Mouse (Mus musculus) B cell, adult 2 months (primary cell): ENCODE data around the gene Ptprf.
A peak's percentile ranks its signal among the peaks of the same experiment; 100 is the strongest.

ENCODE experiments used
- DNase-seq, 2 experiments: peaks; one replicate each; pipeline ENCODE4 v3.0.0; 2022

The Ptprf gene

DNA sequence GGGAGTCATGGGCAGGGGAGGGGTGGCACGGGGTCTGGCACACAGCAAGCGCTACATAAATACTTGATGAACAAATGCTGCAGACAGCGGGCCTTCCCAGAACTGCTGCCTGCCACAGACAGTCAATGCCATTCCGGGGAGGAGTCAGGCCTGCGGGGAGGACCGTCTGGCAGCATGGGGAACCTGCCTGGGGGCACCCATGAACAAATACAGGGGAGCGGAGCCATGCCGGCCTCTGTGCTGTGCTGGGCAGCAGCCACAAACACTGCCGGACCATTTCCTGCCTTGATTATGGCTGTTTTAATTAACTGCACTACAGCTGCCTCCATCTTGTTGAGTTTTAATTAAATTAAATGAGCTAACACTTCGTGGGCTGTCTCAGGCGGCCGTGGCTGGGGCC is 35.0 kb downstream of the Ptprf start:
- no peak for DNase-seq

DNA sequence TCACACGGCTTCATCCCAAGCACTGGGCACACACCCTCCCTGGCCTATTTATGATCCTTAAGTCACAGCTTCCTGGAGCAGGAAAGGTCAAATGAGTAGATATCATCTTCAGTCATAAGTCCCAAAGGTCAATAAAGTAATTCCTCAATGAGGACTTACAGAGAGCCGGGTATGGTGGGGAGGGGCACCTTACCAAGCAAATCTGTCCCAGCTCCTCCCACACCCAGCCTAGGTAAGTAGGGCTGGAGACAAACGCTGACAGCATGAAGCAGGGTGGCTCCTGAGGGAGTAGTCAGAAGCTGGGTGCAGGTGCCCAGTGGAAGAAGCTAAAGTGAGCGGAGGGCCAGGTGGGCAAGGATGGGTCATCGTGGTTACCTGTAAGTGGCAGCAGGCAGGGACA is 36.3 kb downstream of the Ptprf start:
- DNase-seq = no peak

DNA sequence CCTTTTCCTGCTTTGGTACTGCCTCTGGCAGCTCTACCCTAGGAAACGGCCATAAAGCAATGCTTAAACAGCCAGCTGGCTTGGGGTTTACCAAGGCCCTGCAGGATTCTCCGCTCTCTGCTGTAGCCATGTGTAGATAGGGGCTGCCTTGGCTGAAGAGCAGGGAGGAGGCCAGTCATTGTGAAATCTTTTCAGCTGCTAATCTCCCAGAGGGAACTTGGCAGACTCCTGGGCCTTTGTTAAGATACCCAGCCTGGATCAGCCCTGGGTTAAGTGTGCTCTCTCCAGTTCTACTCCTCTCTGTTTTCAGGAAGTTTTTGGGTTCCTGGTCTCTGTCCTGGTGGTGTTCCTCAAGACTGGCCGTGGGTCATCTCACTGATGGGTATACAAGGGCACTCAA is 43.9 kb downstream of the Ptprf start:
- DNase-seq = no peak

DNA sequence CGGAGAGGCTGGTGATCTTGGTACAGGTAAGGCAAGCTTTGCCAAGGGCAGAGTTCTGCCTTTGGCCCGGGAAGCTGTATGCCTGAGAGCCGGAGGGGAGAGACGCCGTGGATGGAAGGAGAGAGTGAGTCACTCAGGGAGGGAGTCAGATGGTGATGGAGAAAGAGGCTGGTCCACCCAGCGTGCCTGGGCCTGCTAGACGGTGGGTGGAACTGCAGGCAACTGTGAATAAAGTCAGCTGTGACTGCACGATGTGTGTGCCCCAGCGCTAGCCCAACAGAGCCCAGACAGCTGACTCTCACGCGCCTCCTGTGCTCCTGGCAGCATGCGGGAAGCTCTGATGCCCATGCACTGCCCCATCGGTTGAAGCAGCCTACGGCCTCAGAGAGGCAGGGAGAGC is 45.4 kb downstream of the Ptprf start:
- DNase-seq = no peak

DNA sequence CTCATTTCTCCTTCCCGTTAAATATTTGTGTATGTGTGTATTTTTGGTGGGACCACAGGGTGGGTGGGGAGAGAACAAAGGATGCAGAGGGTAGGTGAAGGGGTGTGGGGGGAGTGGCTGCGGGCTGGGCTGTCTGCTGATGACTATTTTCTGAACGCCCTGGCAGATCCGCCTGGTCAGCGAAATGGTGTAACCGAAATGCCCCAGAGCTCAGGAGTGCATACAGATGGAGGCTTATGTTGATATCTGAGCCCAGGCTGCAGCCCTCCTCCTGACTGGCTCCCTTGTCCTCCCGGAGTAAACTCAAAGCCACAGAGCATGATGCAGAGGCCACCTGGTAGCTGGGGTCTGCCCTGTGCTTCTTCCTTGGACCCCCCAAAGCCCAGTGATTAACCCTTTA is 47.4 kb downstream of the Ptprf start:
- DNase-seq = no peak

DNA sequence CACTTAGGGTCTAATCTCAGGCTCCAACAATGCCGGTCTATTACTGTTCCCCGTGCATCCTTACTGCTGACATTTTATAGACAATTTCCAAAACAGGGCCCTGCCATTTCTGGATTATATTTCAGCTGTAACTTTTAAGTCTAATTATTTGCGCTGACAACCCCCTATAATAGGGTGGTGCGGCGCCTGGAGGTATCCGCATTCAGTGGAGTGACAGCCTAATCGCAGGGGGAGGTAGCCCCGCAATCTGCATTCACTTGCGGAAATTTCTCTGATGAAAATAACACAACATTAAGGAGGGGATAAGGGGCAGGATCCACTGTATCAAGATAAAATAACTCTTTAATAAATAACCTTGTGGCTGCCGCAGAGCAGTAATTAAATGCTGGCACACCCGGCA is 47.9 kb downstream of the Ptprf start:
- DNase-seq = no peak

DNA sequence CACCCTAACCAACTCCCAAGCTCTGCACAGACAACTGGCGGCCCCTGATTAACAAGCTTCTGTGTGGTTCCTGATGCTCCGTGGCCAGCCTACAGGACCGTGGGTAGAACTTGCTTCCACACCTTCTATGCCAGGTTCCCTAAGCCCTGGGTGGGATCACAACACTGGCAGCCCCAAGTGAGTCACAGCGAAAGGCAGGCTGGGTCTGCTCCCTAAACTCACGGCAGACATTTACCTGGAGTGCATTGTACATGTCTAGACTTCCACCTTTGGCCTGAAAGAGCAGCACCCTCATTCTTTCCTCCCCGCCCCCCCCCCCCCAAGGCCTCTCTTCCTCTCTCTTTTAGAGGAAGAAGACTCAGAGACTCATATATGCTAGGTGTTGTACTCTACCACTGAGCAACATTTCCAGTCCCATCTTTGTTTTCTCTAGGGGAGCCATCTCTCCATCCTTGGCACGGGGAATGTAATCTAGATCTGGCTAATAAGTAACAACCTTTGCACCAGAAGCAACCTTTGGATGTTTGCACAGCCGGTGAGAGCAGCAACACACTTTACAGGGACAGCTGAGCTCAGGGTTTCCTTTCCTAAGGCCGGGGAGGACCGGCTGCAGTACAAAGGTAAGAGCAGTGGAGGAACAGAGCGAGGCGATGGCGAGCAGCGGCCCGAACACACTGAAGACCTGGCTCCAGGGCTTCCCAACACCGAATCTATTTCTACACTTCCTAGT is 51.1 kb downstream of the Ptprf start:
- DNase-seq = no peak

DNA sequence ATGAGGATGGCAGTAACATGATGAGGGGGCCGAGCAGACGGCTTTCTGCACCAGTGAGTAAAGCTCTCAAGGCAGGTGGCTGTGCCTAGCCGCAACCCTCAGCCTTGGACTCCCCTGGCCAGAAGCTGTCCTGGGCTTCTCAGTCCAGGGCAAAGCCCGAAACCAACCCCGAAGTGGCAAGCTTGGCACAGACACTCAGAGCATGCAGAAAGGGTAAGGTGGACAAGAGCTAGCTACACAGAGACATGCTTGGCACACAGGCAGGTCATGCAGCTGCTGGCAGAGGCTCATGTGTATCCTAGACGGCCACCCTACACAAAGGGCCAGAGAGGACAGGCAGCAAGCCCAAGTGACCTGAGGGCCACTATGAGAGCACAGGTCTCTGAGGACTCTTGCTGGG is 52.5 kb downstream of the Ptprf start:
- no peak for DNase-seq

DNA sequence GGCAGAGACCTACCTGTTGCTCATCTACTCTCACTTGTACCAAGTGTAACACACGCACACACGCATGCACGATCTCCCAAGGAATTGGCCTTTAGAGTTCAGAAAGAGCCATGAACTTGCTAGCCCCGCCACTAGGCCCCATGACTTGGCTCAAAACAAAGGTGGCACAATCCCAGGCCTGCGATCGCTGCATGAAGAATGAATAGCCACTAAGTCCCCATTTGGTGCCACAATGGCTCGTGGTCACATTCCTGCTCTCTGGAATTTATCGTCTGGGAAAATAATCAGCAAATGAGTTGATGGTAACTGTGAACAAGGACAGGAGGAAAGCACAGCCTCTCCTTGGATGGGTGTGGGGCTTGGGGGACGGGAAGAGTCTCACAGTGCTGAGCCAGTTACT is 54.3 kb downstream of the Ptprf start:
- DNase-seq = no peak

DNA sequence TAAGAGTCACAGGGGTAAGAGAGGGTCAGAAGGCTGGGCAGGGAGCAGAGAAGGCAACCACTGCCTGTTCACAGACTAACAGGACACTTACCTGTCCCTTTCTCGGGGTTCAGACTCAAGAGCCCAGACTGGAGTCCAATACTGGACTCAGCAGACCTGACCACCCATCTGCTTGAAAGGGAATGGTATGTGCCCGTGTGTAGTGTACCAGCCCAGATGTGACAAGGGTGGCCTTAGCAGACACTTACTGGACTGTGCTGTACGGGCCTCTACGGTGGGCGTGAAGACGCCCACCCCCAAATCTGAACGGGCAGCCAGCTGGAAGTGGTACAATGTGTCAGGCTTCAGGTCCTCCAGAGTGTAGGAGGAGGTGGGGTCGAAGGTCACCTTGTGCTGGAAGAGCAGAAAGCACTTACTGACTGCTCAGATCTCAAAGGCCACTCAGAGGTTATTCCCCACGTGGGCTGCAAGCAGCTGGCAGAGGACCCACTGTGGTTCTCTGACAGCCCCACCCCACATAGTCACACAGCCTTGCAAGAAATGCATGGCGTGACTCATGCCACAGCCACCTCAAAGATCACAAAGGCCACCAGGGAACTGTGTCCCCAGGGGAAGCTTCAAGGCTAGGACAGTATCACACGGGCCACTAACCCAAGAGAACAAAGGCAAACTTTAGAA is 56.4 kb downstream of the Ptprf start:
- DNase-seq = no peak

DNA sequence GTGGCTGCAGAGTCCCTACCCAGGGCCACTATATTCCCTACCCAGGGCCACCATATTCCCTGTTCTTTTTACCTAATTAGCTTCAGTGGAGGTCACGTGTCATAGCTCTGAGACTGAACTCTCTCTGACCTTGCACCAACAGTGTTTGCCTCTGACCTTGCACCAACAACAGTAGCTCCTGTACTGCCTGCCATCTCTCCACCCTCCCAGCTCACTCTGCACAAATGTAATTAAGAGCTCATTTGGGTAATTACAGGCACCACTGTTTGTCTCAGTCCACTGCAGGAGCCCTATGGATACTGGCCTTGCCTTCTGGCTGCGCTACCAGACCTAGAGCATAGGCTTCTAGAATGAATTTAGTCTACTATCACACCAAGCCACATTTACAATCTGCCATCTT is 57.3 kb downstream of the Ptprf start:
- no peak for DNase-seq

DNA sequence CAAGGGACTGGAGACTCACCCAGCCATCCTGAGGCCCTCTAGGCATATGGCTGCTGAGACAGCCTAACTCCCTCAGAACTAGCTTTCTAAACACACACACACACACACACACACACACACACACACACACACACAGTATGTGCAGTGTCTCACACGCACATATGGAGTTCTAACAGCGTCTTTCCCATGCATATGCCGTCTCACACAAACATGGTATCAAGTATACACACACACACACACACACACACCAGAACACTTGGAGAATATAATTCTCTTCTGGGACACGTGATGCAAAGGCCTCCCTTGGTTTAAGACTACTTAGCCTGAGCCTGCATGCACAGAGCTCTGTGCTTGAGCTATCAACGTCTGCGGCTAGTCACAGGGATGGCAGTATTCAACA is 59.3 kb downstream of the Ptprf start:
- DNase-seq = no peak

DNA sequence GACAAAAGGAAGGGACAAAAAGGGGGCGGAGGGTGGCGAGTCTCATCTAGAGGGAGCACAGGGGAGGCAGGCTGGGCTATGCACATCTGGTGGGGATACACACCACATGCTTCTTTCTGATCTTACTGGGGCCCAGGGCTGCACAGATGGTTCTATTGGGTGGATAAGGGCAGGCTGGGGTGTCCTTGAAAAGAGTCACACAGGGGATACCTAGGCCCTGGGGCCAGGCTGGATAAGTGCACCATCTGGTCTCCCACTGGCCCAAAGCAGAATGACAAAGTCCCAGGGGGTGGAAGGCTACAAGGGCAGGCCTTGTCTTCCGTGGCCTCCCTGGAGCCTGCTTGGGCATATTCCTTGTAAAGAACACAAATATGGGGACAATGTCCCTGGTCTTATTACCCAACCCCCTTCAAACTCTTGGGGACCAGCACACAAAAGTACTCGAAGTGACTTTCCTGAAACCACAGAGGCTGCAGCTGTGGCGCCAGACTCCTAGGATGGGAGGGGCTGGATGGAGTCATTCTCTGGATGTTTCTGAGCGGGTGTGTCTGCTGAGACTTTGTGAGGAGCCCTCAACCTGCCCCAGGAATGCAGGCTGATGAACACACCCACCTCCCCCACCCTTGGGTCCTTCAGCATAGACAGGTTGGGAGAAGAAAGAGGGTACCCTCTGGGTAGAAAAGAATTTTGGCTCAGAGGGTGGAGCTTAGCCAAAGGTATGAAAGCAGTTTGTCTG is 62.0 kb downstream of the Ptprf start:
- DNase-seq = no peak

DNA sequence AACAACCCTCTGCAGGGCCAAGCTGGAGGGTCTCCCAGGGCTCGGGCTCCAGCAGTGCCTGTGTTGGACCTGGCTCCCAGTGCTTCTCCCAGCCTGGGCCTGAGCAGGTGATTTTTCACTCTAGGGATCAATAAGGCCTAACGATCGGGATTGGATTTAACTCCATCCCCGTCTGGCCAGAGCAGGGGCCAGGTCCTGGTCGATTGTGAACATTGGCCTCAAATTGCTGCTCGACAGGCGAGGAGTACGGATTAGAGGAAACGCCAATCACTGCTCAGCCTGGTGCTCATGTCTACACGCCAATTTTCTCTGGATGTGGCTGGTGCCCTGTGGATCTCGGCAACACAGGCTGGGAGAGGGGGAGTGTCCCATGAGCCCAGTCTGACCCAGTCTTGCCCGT is 63.8 kb downstream of the Ptprf start:
- no peak for DNase-seq

DNA sequence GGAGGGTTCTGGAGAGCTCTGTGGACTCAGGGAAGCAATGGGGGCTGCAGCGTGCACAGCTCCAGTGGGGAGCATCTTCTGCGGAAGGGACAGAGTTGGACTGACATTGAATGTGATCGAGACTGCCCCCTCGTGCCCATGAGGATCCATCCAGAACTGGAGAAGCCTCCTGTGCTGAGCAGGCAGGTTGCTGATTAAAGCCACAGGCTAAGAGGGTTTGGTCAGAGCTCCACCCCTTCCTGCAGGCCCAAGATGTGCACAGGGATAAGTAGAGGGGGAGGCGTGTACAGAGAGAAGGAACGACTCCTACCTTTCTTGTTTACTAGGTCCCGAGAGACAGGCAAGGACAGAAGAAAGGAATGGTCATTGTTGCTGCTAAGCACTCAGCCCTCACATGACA is 69.9 kb downstream of the Ptprf start:
- no peak for DNase-seq

DNA sequence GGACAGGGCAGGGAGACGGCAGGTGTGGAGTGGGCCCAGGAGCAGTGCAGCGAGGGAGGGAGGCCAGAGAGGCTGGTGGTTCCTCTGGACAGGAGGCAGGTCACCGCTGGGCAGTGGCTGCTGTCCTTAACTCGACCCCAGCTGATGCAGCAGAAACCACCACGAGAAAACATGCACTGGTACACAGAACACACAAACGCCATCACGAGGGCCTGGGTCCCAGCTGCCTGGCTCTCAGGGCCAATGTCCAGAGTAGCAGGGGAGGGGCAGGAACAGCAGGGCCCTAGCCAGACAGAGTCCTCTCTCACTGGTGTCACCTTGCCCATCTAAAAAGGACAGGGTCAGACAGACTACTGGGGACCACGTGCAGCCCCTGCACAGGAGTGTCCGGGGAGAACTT is 70.4 kb downstream of the Ptprf start:
- no peak for DNase-seq

DNA sequence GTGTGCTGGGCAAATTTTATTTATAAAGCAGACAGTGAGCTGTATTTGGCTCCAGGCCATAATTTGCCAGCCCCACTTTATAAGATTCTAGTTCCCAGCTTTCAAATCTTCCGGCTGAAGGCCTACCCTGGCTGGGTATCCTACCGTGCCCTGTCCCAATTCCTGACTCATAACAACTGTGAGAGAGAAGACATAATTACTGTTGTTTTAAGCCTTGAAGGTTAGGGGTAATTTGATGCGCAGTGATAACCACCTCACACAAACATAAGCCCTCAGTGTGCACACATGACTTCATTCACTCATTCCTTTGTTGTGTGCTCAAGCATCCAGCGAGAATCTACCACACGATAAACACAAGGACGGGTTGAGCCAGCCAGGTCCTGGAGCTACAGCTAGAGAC is 71.7 kb downstream of the Ptprf start:
- no peak for DNase-seq

DNA sequence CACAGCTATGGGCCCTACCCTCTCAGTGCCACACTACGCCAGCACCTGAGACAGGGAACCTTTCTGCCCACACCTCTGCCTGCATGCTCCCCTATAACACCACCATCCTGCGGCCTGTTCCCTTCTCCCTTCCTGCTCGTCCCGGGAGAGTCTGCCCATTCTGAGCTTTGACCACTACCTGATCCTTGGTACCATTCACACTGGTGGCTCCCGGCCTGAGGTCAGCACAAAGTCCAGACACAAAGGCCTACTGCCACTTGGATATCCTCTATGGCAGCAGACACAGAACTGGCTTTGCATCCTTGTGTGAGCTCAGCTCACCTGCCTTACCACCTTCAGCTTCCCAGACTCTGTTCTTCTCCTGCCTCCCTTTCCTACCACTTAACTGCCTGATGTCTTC is 72.7 kb downstream of the Ptprf start:
- no peak for DNase-seq

DNA sequence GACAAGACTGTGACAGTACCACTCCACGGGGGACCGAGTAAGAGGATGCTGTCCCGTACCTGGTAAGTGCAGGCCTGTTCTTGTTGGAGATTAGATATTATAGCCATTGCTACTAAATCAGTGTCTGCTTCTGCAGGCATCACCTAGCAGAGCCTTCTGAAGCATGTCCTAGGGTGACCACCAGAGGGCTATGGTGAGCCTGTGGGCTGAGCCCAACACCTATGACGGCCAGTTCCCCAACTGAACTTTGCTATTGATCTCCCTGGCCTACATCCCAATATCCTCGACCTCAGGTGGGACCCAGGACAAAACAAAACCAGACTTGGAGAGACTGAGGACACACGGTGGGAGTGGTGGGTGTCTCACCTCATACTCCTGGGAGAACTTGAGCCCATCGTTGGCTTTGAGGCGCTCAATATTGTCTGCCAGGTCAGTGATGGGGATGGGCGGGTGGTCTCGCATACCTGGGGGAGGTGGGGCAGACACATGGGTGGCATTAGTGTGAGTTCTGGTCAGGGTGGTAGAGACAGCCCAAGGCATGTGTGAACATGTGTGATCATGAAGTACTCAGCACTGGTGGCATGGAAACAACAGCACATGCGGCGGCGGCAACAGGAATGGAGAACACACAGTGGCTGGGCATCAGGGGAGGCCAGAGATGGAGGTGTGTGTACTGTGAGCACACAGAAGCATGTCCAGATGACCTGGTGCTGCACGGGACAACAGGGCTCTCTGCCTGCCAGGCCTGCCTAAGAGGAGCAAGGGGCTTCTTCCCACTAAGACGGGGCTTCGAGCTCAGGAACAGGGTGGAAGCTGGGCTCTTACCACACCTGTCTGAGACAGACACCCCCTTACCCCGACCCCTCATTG is 74.2 kb downstream of the Ptprf start:
- peak; percentile 51 to 54 for DNase-seq

DNA sequence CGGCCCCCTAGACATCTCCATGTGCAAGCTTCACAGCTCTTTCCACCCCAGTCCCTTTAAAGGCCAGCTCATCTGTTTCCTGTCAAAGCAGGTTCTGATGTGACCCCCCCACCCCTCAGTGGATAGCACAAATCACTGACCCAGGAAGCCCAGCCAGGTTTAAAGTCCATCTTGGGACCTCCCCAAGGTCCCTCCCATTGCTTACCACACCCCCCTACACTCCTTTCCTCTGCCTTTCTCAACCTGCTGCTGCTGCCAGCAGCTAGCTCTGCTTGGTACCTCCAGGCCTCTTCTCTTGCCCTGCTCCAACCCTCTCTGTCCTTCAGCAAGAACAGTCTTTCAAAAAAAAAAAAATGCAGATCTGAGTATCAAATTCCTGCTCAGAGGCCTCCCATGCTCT is 76.3 kb downstream of the Ptprf start:
- no peak for DNase-seq

DNA sequence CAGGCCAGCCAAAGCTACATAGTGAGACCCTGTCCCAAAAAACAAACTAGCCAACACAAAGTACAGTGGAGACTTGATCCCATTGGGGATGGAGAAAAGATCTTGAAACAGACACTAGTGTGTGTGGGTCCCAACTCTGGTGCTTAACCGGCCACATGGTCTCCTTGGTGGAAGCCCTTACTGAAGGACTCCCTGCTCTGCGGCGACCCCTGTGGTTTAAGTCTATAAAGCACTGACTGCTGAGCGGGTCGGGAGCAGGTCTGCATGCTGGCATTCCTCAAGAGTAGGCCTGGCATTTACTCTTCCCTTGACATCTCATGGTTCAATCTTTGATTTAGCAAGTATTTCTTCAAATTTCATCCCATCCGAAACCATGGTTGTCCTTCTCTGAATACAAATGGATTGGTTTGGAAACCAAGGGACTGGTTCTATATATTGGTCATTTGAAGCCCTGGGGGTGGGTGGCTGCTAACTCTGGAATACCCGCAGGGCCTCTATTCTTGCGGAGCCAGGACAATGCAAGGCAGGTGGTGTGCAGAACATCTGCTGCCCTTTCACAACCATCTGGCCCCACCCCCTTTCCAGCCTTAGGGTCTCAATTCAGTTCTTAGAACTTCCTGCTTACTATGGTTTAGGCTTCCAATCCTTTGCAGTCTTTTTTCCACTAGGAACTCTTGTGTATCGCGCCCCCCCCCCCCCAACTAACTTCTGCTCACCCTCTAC is 84.1 kb downstream of the Ptprf start:
- no peak for DNase-seq

DNA sequence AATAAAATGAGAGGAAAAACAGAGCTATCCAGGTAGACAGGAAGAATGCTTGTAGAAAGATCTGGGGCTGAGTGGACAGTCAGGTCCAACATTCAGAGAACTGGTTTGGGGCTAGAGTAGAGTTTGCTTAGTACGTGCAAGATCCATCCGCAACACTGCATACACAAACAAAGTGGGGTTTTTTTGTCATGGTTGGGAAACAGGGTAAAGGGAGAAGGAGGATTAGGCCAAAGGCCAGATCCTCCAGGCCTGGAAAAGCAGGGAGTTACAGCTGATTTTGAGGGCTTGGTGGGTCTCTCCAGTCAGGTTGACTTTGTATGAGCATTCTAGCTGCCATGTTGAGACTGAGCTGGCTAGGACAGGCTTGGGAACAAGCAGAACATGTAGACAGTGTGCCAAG is 85.3 kb downstream of the Ptprf start:
- no peak for DNase-seq

DNA sequence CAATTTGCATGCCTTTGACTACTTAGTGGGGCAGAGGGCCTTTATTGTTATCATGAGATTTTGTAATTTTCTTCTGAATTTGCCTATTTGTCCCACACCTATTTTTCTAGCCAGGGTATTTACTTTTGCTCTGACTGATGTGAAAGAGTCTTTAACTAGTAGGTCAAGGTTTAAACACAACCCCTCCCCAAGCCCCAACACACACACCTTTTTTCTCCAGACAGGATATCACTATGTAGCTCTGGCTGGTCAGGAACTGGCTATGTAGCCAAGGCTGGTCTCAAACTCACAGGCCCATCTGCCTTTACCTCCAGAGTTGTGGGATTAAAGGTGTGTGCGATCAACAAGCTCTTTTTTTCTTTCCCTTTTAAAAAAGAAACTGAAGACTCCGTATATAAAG is 92.1 kb downstream of the Ptprf start:
- DNase-seq = no peak
